Mouse (Mus musculus): ENCODE results near the gene Jun.

DNA sequence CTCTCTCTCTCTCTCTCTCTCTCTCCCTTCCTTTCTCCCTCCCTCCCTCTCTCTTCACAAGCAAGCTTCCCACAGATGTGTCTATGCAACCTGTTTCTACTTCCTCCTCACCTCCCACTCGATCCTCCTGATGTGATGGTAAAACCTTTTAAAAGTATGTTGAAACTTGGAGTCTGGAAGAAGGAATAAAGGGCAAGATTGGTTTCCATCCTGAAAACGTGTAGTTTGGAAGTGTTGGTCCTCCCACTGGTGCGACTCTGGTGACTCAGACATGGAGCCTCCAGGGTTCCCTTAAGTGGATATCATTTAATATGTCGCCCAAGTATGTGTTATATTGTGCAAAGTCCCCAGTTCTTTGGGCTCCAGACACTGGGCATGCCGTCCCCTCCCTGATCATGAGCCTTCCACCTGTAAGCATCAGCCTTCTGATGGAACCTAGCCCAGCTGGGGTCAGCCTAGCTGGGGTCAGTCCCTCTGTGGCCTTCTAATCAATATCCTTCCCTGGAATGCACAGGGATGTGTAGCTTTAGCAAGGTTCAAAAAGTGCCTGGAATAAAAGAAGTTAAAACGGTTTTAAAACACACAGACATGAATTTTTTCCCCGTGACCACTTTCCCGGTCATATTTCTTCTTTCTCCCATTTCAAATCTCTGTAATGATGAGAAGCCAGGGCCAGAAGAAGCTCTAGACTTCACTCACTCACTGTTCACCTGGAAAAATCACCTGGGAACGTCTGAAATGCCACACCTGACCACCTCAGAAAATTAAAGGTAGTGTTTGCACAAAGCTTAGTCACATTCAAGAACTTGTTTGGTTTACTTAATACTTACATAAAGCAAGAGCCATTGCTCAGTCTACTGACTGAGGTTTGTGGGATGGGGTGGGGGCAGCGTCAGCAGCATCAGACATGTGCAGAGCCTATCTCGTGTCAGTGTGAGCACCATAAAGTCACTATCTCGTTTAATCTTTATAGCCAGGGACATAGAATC, 30.1 kb downstream of the Jun start:
- TF ChIP-seq CTCF (IDR thresholded peaks at IDR 0.05; ENCODE audit: low read depth, low read length) (no peak), POLR2A (IDR thresholded peaks at IDR 0.05; ENCODE audit: borderline replicate concordance, low read depth, low read length) (no peak)

Data from bone marrow macrophage, adult 2 months (primary cell).